Mouse (Mus musculus) embryonic facial prominence, embryonic 11.5 days (tissue): ENCODE measurements around the gene Ildr1. TPM values are rescaled to one million over a fixed set of nuclear protein-coding genes. Genes with fewer than 3 reads are reported as not detected.

Experiments
- ATAC-seq: fragments of 200-750 bp; cut with Nextera tagmentation; replicated peaks from 2 replicates; pipeline ENCODE4 v1.8.0; 2017; ENCODE audit warnings: low read depth; ENCODE audit not compliant: insufficient number of reproducible peaks, low FRiP score, low TSS enrichment
- DNase-seq: peaks from one replicate; pipeline ENCODE4 v3.0.0-alpha.2; 2015; ENCODE audit warnings: low spot score
- H3K27ac ChIP-seq: fragments of 300-500 bp; sonication (generic); replicated peaks from 2 replicates; pipeline ENCODE4 v1.5.1; 2014; ENCODE audit warnings: mild to moderate bottlenecking, low read depth, low read length, control low read depth
- H3K27me3 ChIP-seq: fragments of 300-500 bp; sonication (generic); 2 replicates; pipeline ENCODE4 v1.6.1; 2014; ENCODE audit warnings: mild to moderate bottlenecking, low read length, moderate library complexity, mixed read lengths; ENCODE audit not compliant: control insufficient read depth, insufficient read depth
- H3K36me3 ChIP-seq: fragments of 300-500 bp; sonication (generic); replicated peaks from 2 replicates; pipeline ENCODE4 v1.6.1; 2014; ENCODE audit warnings: low read depth, mild to moderate bottlenecking, low read length, moderate library complexity, mixed read lengths; ENCODE audit not compliant: control insufficient read depth, insufficient read depth
- H3K4me1 ChIP-seq: fragments of 300-500 bp; sonication (generic); 2 replicates; pipeline ENCODE4 v1.6.1; 2014; ENCODE audit warnings: low read length, mixed read lengths; ENCODE audit not compliant: control insufficient read depth, insufficient read depth
- H3K4me2 ChIP-seq: fragments of 300-500 bp; sonication (generic); 2 replicates; pipeline ENCODE4 v1.6.1; 2014; ENCODE audit warnings: low read depth, mild to moderate bottlenecking, control low read depth, low read length, moderate library complexity
- H3K4me3 ChIP-seq: fragments of 300-500 bp; sonication (generic); 2 replicates; pipeline ENCODE4 v1.5.1; 2014; ENCODE audit warnings: low read depth, low read length, control low read depth
- H3K9ac ChIP-seq: fragments of 300-500 bp; sonication (generic); replicated peaks from 2 replicates; pipeline ENCODE4 v1.6.1; 2014; ENCODE audit warnings: mild to moderate bottlenecking, control low read depth, low read length
- H3K9me3 ChIP-seq: fragments of 300-500 bp; sonication (generic); replicated peaks from 2 replicates; pipeline ENCODE4 v1.6.1; 2016; ENCODE audit warnings: mild to moderate bottlenecking, low read length, inconsistent platforms, mixed read lengths; ENCODE audit not compliant: control insufficient read depth
- WGBS: fragments of 180-500 bp; shearing (Covaris S2); extraction: QIAGEN DNeasy Blood & Tissue Kit; methylation state at CpG from one replicate; pipeline ENCODE4 v1.1.7; 2014; 5-methylcytosine and 5-hydroxymethylcytosine counted together
- polyA plus RNA-seq: library from polyadenylated mRNA; unstranded; fragments of >200 nt; fragmentation: Nextera tagmentation; extraction: Ambion mirVana; gene quantifications from 2 replicates; pipeline ENCODE4 v1.2.1, GENCODE M21; 2014

Ildr1 gene
- polyA plus RNA-seq, 1 experiment from 2014 or later: 0.88 TPM

DNA sequence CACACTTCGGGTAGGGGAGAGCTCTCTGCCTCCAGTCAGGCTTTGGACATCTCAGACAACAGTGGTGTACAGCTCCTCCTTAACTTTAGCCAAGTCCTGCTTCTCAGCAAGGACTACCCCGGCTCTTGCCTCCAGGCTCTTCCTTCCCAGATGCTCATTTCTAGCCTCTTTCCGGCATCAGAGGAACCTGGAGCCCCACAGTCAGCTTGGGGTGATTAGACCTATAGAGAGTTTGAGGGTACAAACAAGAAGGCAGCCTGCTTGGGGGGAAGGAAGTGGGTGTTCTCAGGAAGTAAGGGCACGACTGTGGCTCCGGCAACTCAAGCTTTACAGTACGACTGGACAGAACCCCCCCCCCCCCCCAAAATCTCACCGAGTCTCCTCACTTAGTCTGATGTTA lies 15.0 kb downstream of the Ildr1 start:
- no peaks in the 10 kb centered on the region for H3K36me3 ChIP-seq
- 76% methylated on average over 7 of the region's 7 CpGs for WGBS

DNA sequence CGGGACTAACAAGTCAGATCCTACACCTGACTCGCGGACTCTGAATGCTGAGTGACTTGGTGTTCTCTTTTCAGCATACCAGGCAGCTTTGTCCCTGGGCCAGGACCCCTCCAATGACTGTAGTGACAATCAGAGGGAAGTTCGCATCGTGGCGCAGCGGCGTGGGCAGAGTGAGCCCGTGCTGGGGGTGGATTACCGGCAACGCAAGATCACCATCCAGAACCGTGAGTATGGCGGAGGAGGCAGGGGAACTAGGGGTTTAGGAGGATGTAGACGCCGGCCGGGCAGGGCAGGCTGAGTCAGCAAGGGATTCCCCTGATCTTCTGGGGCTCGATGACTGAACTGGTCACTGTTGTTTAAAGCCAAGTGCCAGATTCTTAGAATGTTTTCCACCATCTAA lies 15.6 kb downstream of the Ildr1 start:
- no peak overlapping the region for H3K9ac ChIP-seq
- no peaks in the 10 kb centered on the region for H3K36me3 ChIP-seq
- WGBS: 93% methylated on average over 17 of the region's 17 CpGs

More for the DNA sequence above, 15.0 kb downstream of the Ildr1 start:
- Histone ChIP-seq H3K4me2 (no peak overlapping the region), H3K27ac (no peak overlapping the region), H3K4me1 (no peaks in the 10 kb centered on the region), H3K4me3 (no peak overlapping the region), H3K9ac (no peak overlapping the region), H3K9me3 (no peaks in the 10 kb centered on the region), H3K27me3 (no peaks in the 10 kb centered on the region)
- ATAC-seq (no peak), DNase-seq (no peak)

DNA sequence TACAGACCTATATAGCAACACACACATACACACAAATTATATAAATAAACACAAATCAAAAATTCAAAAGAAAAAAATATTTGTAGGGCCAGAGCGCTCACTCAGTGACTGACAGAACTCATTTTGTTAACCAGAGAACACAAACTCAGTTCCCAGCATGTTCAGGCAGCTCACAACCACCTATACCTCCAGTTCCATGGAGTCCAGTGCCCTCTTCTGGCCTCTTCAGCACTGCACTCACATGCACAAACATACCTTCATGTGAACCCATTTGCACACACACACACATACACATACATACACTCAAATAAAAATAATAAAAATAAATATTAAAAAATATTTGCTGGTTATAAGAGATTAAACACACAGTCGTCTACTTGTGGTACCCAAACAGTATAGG lies 17.0 kb downstream of the Ildr1 start:
- ATAC-seq: no peak
- WGBS: 94% methylated on average over 2 of the region's 2 CpGs
- no peak overlapping the region for H3K4me2 ChIP-seq

More for the DNA sequence above, 15.6 kb downstream of the Ildr1 start:
- Histone ChIP-seq H3K27me3 (no peaks in the 10 kb centered on the region), H3K4me3 (no peak overlapping the region), H3K4me1 (no peaks in the 10 kb centered on the region), H3K27ac (no peak overlapping the region), H3K9me3 (no peaks in the 10 kb centered on the region), H3K4me2 (no peak overlapping the region)
- no peak for ATAC-seq
- DNase-seq: no peak

DNA sequence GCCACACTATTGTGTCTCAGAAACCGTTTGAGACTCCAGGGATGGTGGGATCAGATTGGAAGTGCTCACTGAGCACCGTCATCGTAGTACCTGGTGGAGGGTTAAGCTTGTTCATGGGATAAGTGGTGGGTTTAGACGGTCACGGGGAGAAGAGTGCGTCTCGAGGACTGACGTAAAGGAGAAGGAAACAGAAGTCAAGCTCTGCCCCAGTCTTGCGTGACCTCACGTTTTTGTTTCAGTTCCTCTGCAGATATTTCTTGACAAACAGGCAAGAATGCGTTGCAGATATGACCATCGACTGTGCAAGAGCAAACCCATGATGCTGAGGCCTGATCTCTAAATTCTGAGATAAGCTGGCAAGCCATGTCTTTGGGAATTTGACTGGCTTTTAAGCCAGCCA lies 18.0 kb downstream of the Ildr1 start:
- Histone ChIP-seq H3K4me2 (no peak overlapping the region), H3K9ac (no peak overlapping the region), H3K27me3 (no peaks in the 10 kb centered on the region), H3K27ac (no peak overlapping the region), H3K9me3 (no peaks in the 10 kb centered on the region), H3K4me3 (no peak overlapping the region), H3K36me3 (no peaks in the 10 kb centered on the region), H3K4me1 (no peaks in the 10 kb centered on the region)
- WGBS: 91% methylated on average over 12 of the region's 12 CpGs
- no peak for DNase-seq
- ATAC-seq: no peak

More for the DNA sequence above, 17.0 kb downstream of the Ildr1 start:
- no peak overlapping the region for H3K27ac ChIP-seq
- H3K36me3 ChIP-seq: no peaks in the 10 kb centered on the region
- H3K27me3 ChIP-seq: no peaks in the 10 kb centered on the region
- DNase-seq: no peak
- H3K4me3 ChIP-seq: no peak overlapping the region
- H3K9ac ChIP-seq: no peak overlapping the region
- no peaks in the 10 kb centered on the region for H3K4me1 ChIP-seq
- H3K9me3 ChIP-seq: no peaks in the 10 kb centered on the region

DNA sequence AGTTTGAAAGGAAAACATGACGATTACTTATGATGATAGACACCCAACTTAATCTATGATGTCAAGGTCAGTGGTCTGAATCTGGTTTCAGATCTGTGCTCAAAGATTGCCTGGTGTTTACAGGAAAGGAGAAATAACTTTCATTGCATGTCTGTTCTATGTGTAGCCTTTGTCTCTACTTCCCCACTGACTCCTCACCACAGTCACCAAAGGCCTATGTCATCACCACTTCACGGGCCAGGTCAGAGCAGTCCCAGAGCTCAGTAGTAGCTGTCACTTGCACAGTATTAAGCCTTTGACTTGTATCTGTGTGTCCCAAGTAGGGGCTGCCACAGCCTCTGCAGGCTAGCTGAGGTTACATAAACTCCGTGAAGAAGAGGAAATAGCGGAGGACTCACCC lies 23.7 kb downstream of the Ildr1 start:
- H3K4me3 ChIP-seq: no peak overlapping the region
- H3K4me2 ChIP-seq: no peak overlapping the region
- no peak overlapping the region for H3K27ac ChIP-seq
- ATAC-seq (no peak), DNase-seq (no peak)
- WGBS: 87% methylated on average over 4 of the region's 4 CpGs
- H3K9ac ChIP-seq: no peak overlapping the region
- H3K36me3 ChIP-seq: no peaks in the 10 kb centered on the region
- H3K4me1 ChIP-seq: no peaks in the 10 kb centered on the region
- H3K27me3 ChIP-seq: no peaks in the 10 kb centered on the region
- H3K9me3 ChIP-seq: no peaks in the 10 kb centered on the region

DNA sequence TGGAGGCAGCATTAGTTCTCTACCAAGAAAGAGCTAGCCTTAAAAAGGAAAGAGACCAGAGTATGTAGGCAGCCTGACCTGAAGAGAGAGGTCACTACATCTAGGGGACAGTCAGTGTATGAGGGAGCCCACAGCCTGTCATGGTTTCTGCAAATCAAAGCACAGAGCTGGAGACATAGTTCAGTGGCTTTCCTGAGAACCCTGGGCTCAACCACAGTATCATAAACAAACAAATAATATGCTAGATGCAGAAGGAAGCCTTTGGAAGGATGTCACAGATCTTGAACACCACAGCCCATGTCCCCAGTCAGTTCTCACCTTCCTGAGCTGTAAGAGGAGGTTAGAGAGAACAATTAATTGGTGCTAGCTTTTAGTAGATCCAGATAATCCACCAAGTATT lies 24.9 kb downstream of the Ildr1 start:
- DNase-seq (no peak), ATAC-seq (no peak)
- Histone ChIP-seq H3K36me3 (no peaks in the 10 kb centered on the region), H3K27me3 (no peaks in the 10 kb centered on the region), H3K27ac (no peak overlapping the region), H3K4me1 (no peaks in the 10 kb centered on the region), H3K9ac (no peak overlapping the region), H3K9me3 (no peaks in the 10 kb centered on the region), H3K4me3 (no peak overlapping the region), H3K4me2 (no peak overlapping the region)

DNA sequence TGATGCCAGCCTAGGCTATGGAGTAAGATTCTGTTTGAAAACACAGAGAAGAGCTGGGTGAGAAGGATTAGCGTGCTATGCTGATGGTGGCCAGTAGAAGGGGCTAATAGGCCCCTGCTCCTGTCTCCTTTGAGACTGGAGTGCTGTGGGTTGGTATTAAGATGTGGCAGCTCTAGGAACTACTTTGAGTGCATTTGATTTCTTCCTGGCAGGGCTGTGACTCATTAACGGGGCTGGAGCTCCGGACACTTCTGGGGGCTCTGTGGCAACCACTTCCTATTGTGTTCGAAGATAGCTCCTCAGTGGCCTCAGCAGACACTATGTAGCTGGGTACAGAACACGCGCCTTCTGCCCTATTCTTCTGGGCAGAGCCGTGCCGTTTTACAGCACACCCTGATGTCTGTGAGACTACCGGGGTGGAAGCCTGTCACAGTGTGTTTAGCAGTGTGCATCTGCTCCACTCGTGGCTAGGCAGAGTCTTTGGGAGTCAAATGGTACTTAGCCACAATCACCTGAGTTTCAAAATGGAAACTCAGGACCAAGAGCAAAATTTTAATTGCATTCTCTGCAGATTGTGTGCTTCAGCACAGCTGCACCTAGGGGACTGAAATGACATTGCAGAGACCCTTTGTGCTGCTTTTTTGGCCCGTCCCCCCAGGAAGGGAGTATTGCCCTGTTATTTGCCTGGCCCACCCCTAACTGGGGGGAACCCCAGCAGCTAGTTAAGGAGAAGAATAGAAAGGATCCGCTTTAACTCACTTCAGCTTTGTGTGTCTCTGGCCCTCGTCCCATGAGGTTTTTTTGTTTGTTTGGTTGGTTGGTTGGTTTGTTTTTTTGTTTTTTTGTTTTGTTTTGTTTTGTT lies 26.6 kb downstream of the Ildr1 start:
- no peak overlapping the region for H3K4me3 ChIP-seq

DNA sequence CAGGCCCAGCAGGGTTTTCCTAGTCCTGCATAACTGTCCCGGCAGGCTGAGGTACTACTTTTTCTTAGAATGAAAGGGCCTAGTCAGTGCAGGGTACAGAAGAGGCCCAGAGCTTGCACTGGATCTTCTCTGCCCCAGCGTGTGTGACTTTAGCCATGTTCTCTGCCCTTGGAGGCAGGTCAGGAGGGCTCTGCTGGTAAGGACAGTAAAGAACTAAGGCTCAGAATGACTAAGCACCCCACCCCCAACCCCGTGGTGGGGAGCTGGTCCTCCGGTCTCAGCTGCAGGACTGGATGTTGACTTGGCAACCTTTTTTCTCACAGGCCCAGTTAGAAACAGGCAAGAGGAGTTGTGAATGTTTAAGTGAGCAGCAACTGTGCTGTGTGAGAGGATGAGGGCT lies 29.0 kb downstream of the Ildr1 start:
- H3K9me3 ChIP-seq: no peaks in the 10 kb centered on the region
- H3K27me3 ChIP-seq: no peaks in the 10 kb centered on the region
- DNase-seq (no peak), ATAC-seq (no peak)
- H3K9ac ChIP-seq: no peak overlapping the region
- H3K4me1 ChIP-seq: no peaks in the 10 kb centered on the region
- H3K27ac ChIP-seq: no peak overlapping the region
- no peaks in the 10 kb centered on the region for H3K36me3 ChIP-seq
- no peak overlapping the region for H3K4me3 ChIP-seq
- no peak overlapping the region for H3K4me2 ChIP-seq
- 18% methylated on average over 4 of the region's 4 CpGs for WGBS

More for the DNA sequence above, 26.6 kb downstream of the Ildr1 start:
- Histone ChIP-seq H3K9me3 (no peaks in the 10 kb centered on the region), H3K27ac (no peak overlapping the region), H3K9ac (no peak overlapping the region), H3K36me3 (no peaks in the 10 kb centered on the region), H3K27me3 (no peaks in the 10 kb centered on the region), H3K4me1 (no peaks in the 10 kb centered on the region), H3K4me2 (no peak overlapping the region)
- 64% methylated on average over 13 of the region's 13 CpGs for WGBS
- DNase-seq (no peak), ATAC-seq (no peak)
